8 mouse cellular contexts compared by ENCODE assay signal in genomic region chr10:53629918-53630250, GRCm38 (mm10). TPM values are rescaled to one million over a fixed set of nuclear protein-coding genes. Genes with fewer than 3 reads are reported as not detected.
A peak's percentile ranks its signal among the peaks of the same experiment; 100 is the strongest.
DNase-seq lines count a peak whose midpoint lies in the region; ATAC-seq lines count a peak whose summit lies in the region.

No protein-coding gene starts in this region.

- intact Hi-C loops in gastrocnemius, postnatal 14 days (cut with DNase I; ENCODE audit: low total_unique reads): no loop called here
- intact Hi-C loops in left cerebral cortex, postnatal 14 days (cut with DNase I): no loop called here

- under 1% methylated on average over 35 of the region's 35 CpGs for WGBS in intestine, embryonic 14.5 days

- H3K4me1 ChIP-seq in intestine, embryonic 14.5 days (replicated peaks; ENCODE audit: control insufficient read depth, insufficient read depth, low read length): peaks cover 5% of the 10 kb centered on the region; the same call in 1 of the 2 replicates

- H3K27ac ChIP-seq in intestine, embryonic 14.5 days (ENCODE audit: low read depth): peak overlapping the region; percentile 96

- H3K4me3 ChIP-seq in intestine, embryonic 14.5 days (ENCODE audit: low read depth, low read length): peak overlapping the region; percentile 79

- ATAC-seq in intestine, embryonic 14.5 days (replicated peaks; ENCODE audit: low FRiP score, low TSS enrichment, low read depth): peak; percentile 96

- peak; percentile 97 to 99 for DNase-seq in adrenal gland, adult (ENCODE audit: inconsistent age in 2 of 2, low spot score in 1 of 2)
- peak; percentile 98 for DNase-seq in embryo, embryonic 10.5 days (ENCODE audit: low spot score)
- DNase-seq in gastrocnemius, postnatal 14 days: peak; percentile 97
- peak; percentile 98 for DNase-seq in intestine, embryonic 14.5 days (ENCODE audit: low spot score)
- DNase-seq in left cerebral cortex, postnatal 14 days (ENCODE audit: low spot score in 2 of 2): peak; percentile 95 to 97
- DNase-seq in mesoderm, embryonic 11.5 days (ENCODE audit: low read depth, low spot score): peak; percentile 97
- peak; percentile 94 to 96 for DNase-seq in right cerebral cortex, postnatal 36 days (ENCODE audit: low spot score in 2 of 2)
- DNase-seq in yolk sac, embryonic 10.5 days (ENCODE audit: low spot score): peak; percentile 100

- H3K27me3 ChIP-seq in intestine, embryonic 14.5 days (replicated peaks; ENCODE audit: control insufficient read depth, insufficient read depth, low read length): no peaks in the 10 kb centered on the region

- H3K9ac ChIP-seq in intestine, embryonic 14.5 days (ENCODE audit: low read length): peak overlapping the region; percentile 88

- peak overlapping the region; percentile 56 for H3K4me2 ChIP-seq in intestine, embryonic 14.5 days (ENCODE audit: low read length)

- H3K36me3 ChIP-seq in intestine, embryonic 14.5 days (ENCODE audit: control insufficient read depth, insufficient read depth, low read length): peaks cover 10% of the 10 kb centered on the region

- H3K9me3 ChIP-seq in intestine, embryonic 14.5 days (ENCODE audit: control insufficient read depth, low read length): no peaks in the 10 kb centered on the region

RNA-seq across cellular contexts. Expression of gene Mcm9, which starts 0.4 kb away (rescaled TPM):
- total RNA-seq in gastrocnemius, postnatal 14 days (2021): 1 to 10 TPM; 2.0 to 2.2 TPM
- polyA plus RNA-seq in intestine, embryonic 14.5 days (2014; fragmentation: Nextera tagmentation; extraction: Ambion mirVana): 13.9 and 14.1 TPM in 2 replicates
- 1 to 10 TPM; 6.1 to 8.0 TPM for total RNA-seq in left cerebral cortex, postnatal 14 days (2021)

RNA-seq across cellular contexts. Expression of gene Asf1a, which starts 33.3 kb away (rescaled TPM):
- total RNA-seq in gastrocnemius, postnatal 14 days (2021): 10 to 100 TPM; 18.6 to 21.2 TPM
- polyA plus RNA-seq in intestine, embryonic 14.5 days (2014; fragmentation: Nextera tagmentation; extraction: Ambion mirVana): 104 and 109 TPM in 2 replicates
- total RNA-seq in left cerebral cortex, postnatal 14 days (2021): 10 to 100 TPM; 19.6 to 21.4 TPM

Comparison
In these comparisons a context has a peak if more than half of its experiments do, and no peak if none do; other contexts are left out.
1. Peak in every context shown above with its lines: DNase-seq, ATAC-seq, H3K4me3 ChIP-seq and H3K27ac ChIP-seq.